Mouse (Mus musculus) liver, embryonic 14.5 days (tissue): ENCODE measurements around the gene Runx2. TPM values are rescaled to one million over a fixed set of nuclear protein-coding genes. Genes with fewer than 3 reads are reported as not detected.

ENCODE experiments used
- ATAC-seq: fragments of 200-750 bp; cut with Nextera tagmentation; 2 replicates; pipeline ENCODE4 v1.8.0; 2017; ENCODE audit warnings: moderate number of reproducible peaks, mild to moderate bottlenecking, moderate library complexity; ENCODE audit not compliant: insufficient read depth
- DNase-seq, 3 experiments: peaks; one replicate each; pipeline ENCODE4 v3.0.0-alpha.2; 2012 to 2013; ENCODE audit warnings: low read depth in 3 of 3, low spot score in 3 of 3
- H3K27ac ChIP-seq: fragments of 300-500 bp; sonication (generic); 2 replicates; pipeline ENCODE4 v1.5.1; 2014; ENCODE audit warnings: moderate library complexity, mild to moderate bottlenecking, control low read depth, inconsistent platforms
- H3K27me3 ChIP-seq: fragments of 300-500 bp; sonication (generic); 2 replicates; pipeline ENCODE4 v1.6.1; 2014; ENCODE audit warnings: mild to moderate bottlenecking, low read length, moderate library complexity; ENCODE audit not compliant: control insufficient read depth, insufficient read depth
- H3K36me3 ChIP-seq: fragments of 300-500 bp; sonication (generic); replicated peaks from 2 replicates; pipeline ENCODE4 v1.6.1; 2014; ENCODE audit warnings: low read depth; ENCODE audit not compliant: control insufficient read depth, insufficient read depth
- H3K4me1 ChIP-seq, 2 experiments: fragments of 200-500 bp in 1 of 2; fragments of 300-500 bp in 1 of 2; sonication (generic) in 1 of 2; replicated peaks; 2 replicates each; pipeline ENCODE4 v1.6.1; 2012 to 2014; ENCODE audit warnings: antibody characterized with exemption in 1 of 2, inconsistent platforms in 1 of 2, low read length in 1 of 2; ENCODE audit not compliant: control insufficient read depth in 2 of 2, insufficient read depth in 2 of 2
- H3K4me2 ChIP-seq: fragments of 300-500 bp; sonication (generic); 2 replicates; pipeline ENCODE4 v1.6.1; 2014; ENCODE audit warnings: low read depth, mild to moderate bottlenecking, control low read depth, moderate library complexity
- H3K4me3 ChIP-seq, 2 experiments: fragments of 200-500 bp in 1 of 2; fragments of 300-500 bp in 1 of 2; sonication (generic) in 1 of 2; 2 replicates each; pipeline ENCODE4 v1.5.1; 2012 to 2014; ENCODE audit warnings: low read depth in 2 of 2, low read length in 2 of 2, mild to moderate bottlenecking in 2 of 2, control low read depth in 1 of 2, inconsistent platforms in 1 of 2, moderate library complexity in 1 of 2; ENCODE audit not compliant: insufficient read depth in 1 of 2
- H3K9ac ChIP-seq: fragments of 300-500 bp; sonication (generic); replicated peaks from 2 replicates; pipeline ENCODE4 v1.6.1; 2014; ENCODE audit warnings: mild to moderate bottlenecking, control low read depth, moderate library complexity
- H3K9me3 ChIP-seq: fragments of 300-500 bp; sonication (generic); 2 replicates; pipeline ENCODE4 v1.6.1; 2016; ENCODE audit warnings: low read length, mixed read lengths; ENCODE audit not compliant: control insufficient read depth
- CTCF ChIP-seq: IDR thresholded peaks from 2 replicates; pipeline ENCODE4 v1.5.1; 2016; ENCODE audit warnings: antibody characterized with exemption, low read depth, control low read depth
- EP300 ChIP-seq: IDR thresholded peaks from 2 replicates; pipeline ENCODE4 v1.6.1; 2016; ENCODE audit warnings: antibody characterized with exemption, low read depth
- WGBS: fragments of 180-500 bp; shearing (Covaris S2); extraction: QIAGEN DNeasy Blood & Tissue Kit; methylation state at CpG from one replicate; pipeline ENCODE4 v1.1.7; 2014; ENCODE audit not compliant: insufficient replicate concordance; 5-methylcytosine and 5-hydroxymethylcytosine counted together
- polyA plus RNA-seq, 2 experiments: library from polyadenylated mRNA; depleted of rRNA in 1 of 2; stranded (reverse) in 1 of 2; unstranded in 1 of 2; fragments of >200 nt; fragmentation: Nextera tagmentation in 1 of 2; extraction: Ambion mirVana in 1 of 2; gene quantifications; 2 replicates each; pipeline versions ENCODE4 v1.2.1 to v1.2.3; 2012 to 2014

Gene Runx2
- polyA plus RNA-seq, 2 experiments = 0.58 to 0.65 TPM

DNA sequence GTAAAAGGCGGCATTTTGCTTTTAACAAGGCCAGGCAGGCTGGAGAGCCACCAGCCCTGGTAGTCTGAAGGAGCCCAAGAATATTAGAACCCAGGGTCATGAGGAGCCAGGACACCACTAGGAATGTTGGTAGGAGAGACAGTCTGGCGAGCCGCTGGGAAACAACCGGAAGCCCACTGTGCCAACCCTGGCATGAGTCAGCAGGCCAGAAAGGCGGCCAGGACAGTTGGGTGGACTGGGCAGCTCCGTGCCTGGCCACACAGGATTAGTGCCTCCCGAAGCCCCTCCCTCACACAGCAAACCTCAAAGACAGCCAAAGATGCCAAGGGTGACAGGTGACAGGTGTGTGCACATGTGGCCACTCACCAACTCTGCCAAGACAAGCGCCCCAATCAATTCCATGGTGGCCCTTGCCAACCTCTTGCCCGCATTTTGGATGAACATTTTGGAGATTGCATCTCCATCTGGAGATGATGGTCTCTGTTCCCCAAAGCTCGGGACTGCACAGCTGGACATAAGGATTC lies 309.7 kb downstream of the Runx2 start:
- H3K27ac ChIP-seq = no peak overlapping the region
- no peak overlapping the region for H3K9ac ChIP-seq
- no peak overlapping the region for H3K4me3 ChIP-seq
- no peaks in the 10 kb centered on the region for H3K9me3 ChIP-seq
- ATAC-seq (no peak), DNase-seq (no peak)
- H3K4me1 ChIP-seq = no peaks in the 10 kb centered on the region
- H3K4me2 ChIP-seq = no peak overlapping the region
- TF ChIP-seq CTCF (no peak), EP300 (no peak)
- WGBS = 73% methylated on average over 10 of the region's 10 CpGs
- H3K27me3 ChIP-seq = no peaks in the 10 kb centered on the region
- no peaks in the 10 kb centered on the region for H3K36me3 ChIP-seq

DNA sequence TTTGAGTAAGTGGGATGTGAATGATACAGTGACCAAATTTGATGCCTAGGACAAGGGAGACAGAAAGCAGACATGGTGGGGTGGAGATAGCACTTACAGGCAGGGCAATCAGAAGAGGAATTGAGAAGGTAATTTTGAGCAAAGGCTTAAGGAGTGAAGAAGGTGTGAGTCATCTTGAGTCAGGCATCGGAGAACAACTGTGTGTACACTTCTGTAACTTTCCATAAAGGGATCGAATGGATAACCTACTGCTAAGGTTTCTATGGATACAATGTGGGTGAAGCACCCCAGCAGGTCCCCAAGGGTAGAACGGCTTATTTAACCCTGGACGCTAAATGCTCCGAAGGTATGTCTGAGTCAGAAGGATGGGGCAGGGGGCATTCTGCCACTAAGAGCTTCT lies 312.4 kb downstream of the Runx2 start:
- no peaks in the 10 kb centered on the region for H3K9me3 ChIP-seq
- TF ChIP-seq EP300 = no peak
- TF ChIP-seq CTCF = no peak
- H3K9ac ChIP-seq = no peak overlapping the region
- H3K36me3 ChIP-seq = no peaks in the 10 kb centered on the region
- DNase-seq = no peak
- 76% methylated on average over 5 of the region's 5 CpGs for WGBS
- H3K27ac ChIP-seq = no peak overlapping the region
- H3K4me2 ChIP-seq = no peak overlapping the region
- H3K4me1 ChIP-seq = no peaks in the 10 kb centered on the region
- no peak overlapping the region for H3K4me3 ChIP-seq
- no peaks in the 10 kb centered on the region for H3K27me3 ChIP-seq
- no peak for ATAC-seq

- TF ChIP-seq EP300 (no peak), CTCF (no peak)
- Histone ChIP-seq H3K4me3 (no peak overlapping the region), H3K4me2 (no peak overlapping the region), H3K9me3 (no peaks in the 10 kb centered on the region), H3K27ac (no peak overlapping the region), H3K27me3 (no peaks in the 10 kb centered on the region), H3K4me1 (no peaks in the 10 kb centered on the region), H3K36me3 (no peaks in the 10 kb centered on the region), H3K9ac (no peak overlapping the region)
- WGBS = 64% methylated on average over 11 of the region's 11 CpGs
- DNase-seq (no peak), ATAC-seq (no peak)
Observed at GRCm38 (mm10) chr17:44500306-44500899, 314.2 kb downstream of the Runx2 start.

- no peak for TF ChIP-seq EP300
- TF ChIP-seq CTCF = no peak
- DNase-seq = no peak
- no peaks in the 10 kb centered on the region for H3K36me3 ChIP-seq
- H3K27me3 ChIP-seq = no peaks in the 10 kb centered on the region
- H3K9me3 ChIP-seq = no peaks in the 10 kb centered on the region
- H3K27ac ChIP-seq = no peak overlapping the region
- H3K4me3 ChIP-seq = no peak overlapping the region
- no peaks in the 10 kb centered on the region for H3K4me1 ChIP-seq
- H3K9ac ChIP-seq = no peak overlapping the region
- no peak overlapping the region for H3K4me2 ChIP-seq
- WGBS = 40% methylated on average over 11 of the region's 11 CpGs
- ATAC-seq = no peak
Observed at GRCm38 (mm10) chr17:44490164-44490794, 324.3 kb downstream of the Runx2 start.

GRCm38 (mm10) chr17:44489346-44489745 lies 325.3 kb downstream of the Runx2 start:
- TF ChIP-seq CTCF (no peak), EP300 (no peak)
- Histone ChIP-seq H3K4me2 (no peak overlapping the region), H3K27ac (no peak overlapping the region), H3K27me3 (no peaks in the 10 kb centered on the region), H3K4me3 (no peak overlapping the region), H3K36me3 (no peaks in the 10 kb centered on the region), H3K9me3 (no peaks in the 10 kb centered on the region), H3K9ac (no peak overlapping the region), H3K4me1 (no peaks in the 10 kb centered on the region)
- 67% methylated on average over 6 of the region's 6 CpGs for WGBS
- ATAC-seq (no peak), DNase-seq (no peak)
